Mouse (Mus musculus) stomach, postnatal 0 days (tissue): ENCODE data around the gene Nfe2l1. TPM values are rescaled to one million over a fixed set of nuclear protein-coding genes. Genes with fewer than 3 reads are reported as not detected.
A peak's percentile ranks its signal among the peaks of the same experiment; 100 is the strongest.

Experiments used
- ATAC-seq: fragments of 200-750 bp; cut with Nextera tagmentation; 2 replicates; pipeline ENCODE4 v1.8.0; 2017; ENCODE audit not compliant: low FRiP score, low TSS enrichment
- DNase-seq: peaks from one replicate; pipeline ENCODE4 v3.0.0-alpha.2; 2016; ENCODE audit warnings: low spot score
- H3K27ac ChIP-seq: fragments of 300-500 bp; sonication (generic); replicated peaks from 2 replicates; pipeline ENCODE4 v1.5.1; 2014; ENCODE audit warnings: mild to moderate bottlenecking, control low read depth
- H3K27me3 ChIP-seq: fragments of 300-500 bp; sonication (generic); 2 replicates; pipeline ENCODE4 v1.6.1; 2014; ENCODE audit warnings: low read length; ENCODE audit not compliant: control insufficient read depth, insufficient read depth
- H3K36me3 ChIP-seq: fragments of 300-500 bp; sonication (generic); 2 replicates; pipeline ENCODE4 v1.6.1; 2014; ENCODE audit warnings: low read length, mixed read lengths; ENCODE audit not compliant: control insufficient read depth, insufficient read depth
- H3K4me1 ChIP-seq: fragments of 300-500 bp; sonication (generic); replicated peaks from 2 replicates; pipeline ENCODE4 v1.6.1; 2014; ENCODE audit warnings: antibody characterized with exemption; ENCODE audit not compliant: control insufficient read depth, insufficient read depth
- H3K4me2 ChIP-seq: fragments of 300-500 bp; sonication (generic); replicated peaks from 2 replicates; pipeline ENCODE4 v1.6.1; 2014; ENCODE audit warnings: low read depth, mild to moderate bottlenecking, control low read depth, moderate library complexity
- H3K4me3 ChIP-seq: fragments of 300-500 bp; sonication (generic); 2 replicates; pipeline ENCODE4 v1.5.1; 2014; ENCODE audit warnings: low read depth, low read length, control low read depth
- H3K9ac ChIP-seq: fragments of 300-500 bp; sonication (generic); 2 replicates; pipeline ENCODE4 v1.6.1; 2014; ENCODE audit warnings: mild to moderate bottlenecking, low read length, control low read depth, mixed read lengths
- H3K9me3 ChIP-seq: fragments of 300-500 bp; sonication (generic); 2 replicates; pipeline ENCODE4 v1.6.1; 2016; ENCODE audit warnings: low read length; ENCODE audit not compliant: control insufficient read depth
- CTCF ChIP-seq: IDR thresholded peaks from 2 replicates; pipeline ENCODE4 v1.5.1; 2016; ENCODE audit warnings: antibody characterized with exemption, low read depth, mild to moderate bottlenecking, moderate library complexity
- EP300 ChIP-seq: optimal IDR thresholded peaks from 2 replicates; pipeline ENCODE3; 2016; ENCODE audit warnings: antibody characterized with exemption
- WGBS: fragments of 180-500 bp; shearing (Covaris S2); extraction: QIAGEN DNeasy Blood & Tissue Kit; methylation state at CpG from one replicate; pipeline ENCODE4 v1.1.7; 2014; 5-methylcytosine and 5-hydroxymethylcytosine counted together
- polyA plus RNA-seq: library from polyadenylated mRNA; unstranded; fragments of >200 nt; fragmentation: Nextera tagmentation; extraction: Ambion mirVana; gene quantifications from 2 replicates; pipeline ENCODE4 v1.2.1, GENCODE M21; 2015

Gene Nfe2l1
- polyA plus RNA-seq, 1 experiment from 2014 or later, result 35.6 TPM

DNA sequence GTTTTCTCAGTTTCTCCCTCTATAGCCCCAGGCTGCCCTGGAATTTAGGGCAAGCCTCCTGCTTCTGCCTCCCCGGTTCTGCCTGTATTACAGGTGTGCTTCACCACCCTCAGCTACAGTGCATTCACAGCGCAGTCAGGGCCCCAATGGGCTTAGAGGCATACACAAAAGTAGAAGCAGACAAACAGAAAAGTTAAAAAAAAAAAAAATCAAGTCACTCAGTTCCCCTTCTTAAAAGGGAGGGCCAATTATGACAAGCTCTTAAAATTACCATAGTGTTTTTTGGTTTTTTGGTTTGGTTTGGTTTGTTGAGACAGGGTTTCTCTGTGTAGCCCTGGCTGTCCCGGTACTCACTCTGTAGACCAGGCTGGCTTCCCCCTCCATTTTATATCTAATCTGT lies 2.8 kb upstream of the Nfe2l1 start:
- ATAC-seq (no peak), DNase-seq (no peak)
- no peaks in the 10 kb centered on the region for H3K9me3 ChIP-seq
- H3K4me3 ChIP-seq, result no peak overlapping the region
- no peaks in the 10 kb centered on the region for H3K36me3 ChIP-seq
- TF ChIP-seq CTCF (no peak), EP300 (no peak)
- H3K4me2 ChIP-seq, result no peak overlapping the region
- H3K4me1 ChIP-seq, result peaks cover 2% of the 10 kb centered on the region
- H3K27me3 ChIP-seq, result no peaks in the 10 kb centered on the region
- 86% methylated on average over 3 of the region's 3 CpGs for WGBS
- no peak overlapping the region for H3K27ac ChIP-seq
- H3K9ac ChIP-seq, result no peak overlapping the region

DNA sequence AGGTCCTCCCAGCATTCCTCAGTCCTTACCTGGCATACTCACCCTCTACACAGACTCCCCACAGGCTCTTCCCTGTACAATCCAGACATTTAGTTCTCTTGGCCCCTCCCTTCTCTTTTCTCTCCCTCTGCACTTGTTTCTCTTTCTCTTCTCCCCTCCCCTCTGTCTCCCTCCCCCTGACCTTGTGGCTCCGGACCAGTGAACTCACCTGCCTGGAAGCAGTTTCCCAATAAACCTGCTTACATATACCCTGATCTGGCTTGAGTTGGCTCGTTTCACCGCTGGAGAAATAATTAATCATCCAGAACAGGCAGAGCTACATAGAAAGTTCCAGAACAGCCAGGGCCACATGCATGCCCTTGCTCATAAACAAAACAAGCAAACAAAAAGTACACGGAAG lies 1.7 kb upstream of the Nfe2l1 start:
- ATAC-seq (no peak), DNase-seq (no peak)
- no peak overlapping the region for H3K4me3 ChIP-seq
- H3K36me3 ChIP-seq, result no peaks in the 10 kb centered on the region
- no peaks in the 10 kb centered on the region for H3K9me3 ChIP-seq
- no peak overlapping the region for H3K27ac ChIP-seq
- H3K4me1 ChIP-seq, result peaks cover 10% of the 10 kb centered on the region
- 54% methylated on average over 4 of the region's 4 CpGs for WGBS
- H3K4me2 ChIP-seq, result no peak overlapping the region
- TF ChIP-seq EP300 (no peak), CTCF (no peak)
- H3K27me3 ChIP-seq, result no peaks in the 10 kb centered on the region
- H3K9ac ChIP-seq, result no peak overlapping the region

DNA sequence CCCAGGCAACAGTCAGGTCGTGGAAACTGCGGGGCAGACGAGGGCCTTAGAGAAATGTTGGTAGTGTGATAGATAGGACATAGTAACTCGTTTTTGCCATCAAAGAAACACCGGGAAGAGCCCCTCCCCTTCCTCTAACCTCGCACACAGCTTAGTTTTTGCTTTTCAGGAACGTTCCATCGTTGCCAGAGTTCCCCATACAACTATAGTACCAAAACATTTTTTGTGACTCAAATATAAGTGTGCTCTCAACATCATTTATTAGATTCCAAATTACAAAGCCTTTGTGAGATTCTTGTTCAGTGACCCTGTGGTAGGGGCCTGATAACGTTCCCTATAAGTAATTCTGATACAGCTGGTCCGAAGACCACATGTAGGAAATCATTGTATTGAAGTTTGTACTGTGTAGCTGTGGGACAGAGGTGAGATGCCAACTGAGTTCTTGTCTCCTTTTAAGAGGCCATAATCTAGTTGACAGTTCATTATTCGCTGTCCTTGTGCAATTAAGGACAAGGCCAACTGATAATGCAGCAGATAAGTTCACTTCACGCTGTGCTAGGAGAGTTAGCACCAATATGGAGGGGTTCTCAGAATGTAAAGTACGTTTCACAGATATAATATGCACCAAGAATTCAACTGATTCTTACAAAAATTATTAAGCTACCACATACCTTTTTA lies 910 bp upstream of the Nfe2l1 start:
- Histone ChIP-seq H3K4me2 (peak overlapping the region; percentile 54), H3K9me3 (no peaks in the 10 kb centered on the region), H3K27me3 (no peaks in the 10 kb centered on the region), H3K9ac (peak overlapping the region; percentile 67), H3K36me3 (no peaks in the 10 kb centered on the region), H3K27ac (peak overlapping the region; percentile 94), H3K4me1 (peaks cover 10% of the 10 kb centered on the region), H3K4me3 (peak overlapping the region; percentile 59)
- no peak for TF ChIP-seq EP300
- DNase-seq, result no peak
- WGBS, result 20% methylated on average over 13 of the region's 13 CpGs
- ATAC-seq, result no peak

DNA sequence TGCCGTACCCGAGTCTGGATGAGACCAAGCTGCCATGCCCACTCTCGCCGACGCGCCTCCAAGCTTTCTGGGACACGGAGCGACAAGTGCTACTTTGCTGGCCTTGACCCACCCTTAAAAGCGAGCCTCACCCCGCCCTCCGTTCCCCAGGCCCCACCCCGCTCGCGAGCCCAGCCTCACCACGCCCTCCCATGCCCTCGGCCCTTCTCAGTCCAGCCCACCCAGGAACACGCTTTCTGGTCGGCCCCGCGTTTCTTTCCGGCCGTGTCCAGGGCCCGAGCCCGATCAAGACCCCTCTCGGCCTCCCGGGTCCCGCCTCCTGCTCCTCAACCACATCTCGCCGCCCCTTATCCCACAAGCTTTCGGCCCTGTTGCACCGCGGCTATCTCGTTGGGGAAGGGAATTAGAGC lies 360 bp downstream of the Nfe2l1 start:
- Histone ChIP-seq H3K4me3 (peak overlapping the region; percentile 59), H3K9me3 (no peaks in the 10 kb centered on the region), H3K4me1 (peaks cover 18% of the 10 kb centered on the region), H3K4me2 (peak overlapping the region; percentile 73), H3K9ac (peak overlapping the region; percentile 68), H3K27ac (peak overlapping the region; percentile 96), H3K27me3 (no peaks in the 10 kb centered on the region), H3K36me3 (no peaks in the 10 kb centered on the region)
- peak; percentile 74 for ATAC-seq
- under 1% methylated on average over 32 of the region's 33 CpGs for WGBS
- peak; percentile 95 for DNase-seq
- TF ChIP-seq EP300 (no peak), CTCF (no peak; the same call in 1 of the 2 replicates)

DNA sequence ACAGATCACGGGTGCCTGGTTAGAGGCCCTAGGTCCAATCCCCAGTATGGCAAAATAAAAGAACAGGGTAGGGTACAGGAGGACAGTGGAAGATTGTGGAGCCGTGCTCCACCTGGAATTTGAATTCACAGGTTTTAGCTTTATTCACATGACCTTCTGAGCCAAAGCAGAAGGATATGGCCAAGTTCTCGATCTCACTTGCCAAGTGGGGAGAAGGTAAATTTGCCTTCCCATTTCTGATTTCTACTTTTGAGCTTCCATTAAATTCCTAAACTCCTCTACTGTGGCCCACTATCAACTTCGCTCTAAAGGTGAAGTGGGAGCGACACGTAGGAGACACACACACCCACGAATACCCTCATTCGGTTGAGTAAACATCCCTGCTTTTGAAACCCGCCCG lies 887 bp downstream of the Nfe2l1 start:
- TF ChIP-seq CTCF (no peak; the same call in 1 of the 2 replicates), EP300 (no peak)
- Histone ChIP-seq H3K4me2 (peak overlapping the region; percentile 73), H3K36me3 (no peaks in the 10 kb centered on the region), H3K9me3 (no peaks in the 10 kb centered on the region), H3K4me1 (peaks cover 18% of the 10 kb centered on the region), H3K27me3 (no peaks in the 10 kb centered on the region), H3K4me3 (peak overlapping the region; percentile 59), H3K27ac (peak overlapping the region; percentile 96), H3K9ac (peak overlapping the region; percentile 68)
- ATAC-seq (no peak), DNase-seq (no peak)
- 6% methylated on average over 10 of the region's 10 CpGs for WGBS

DNA sequence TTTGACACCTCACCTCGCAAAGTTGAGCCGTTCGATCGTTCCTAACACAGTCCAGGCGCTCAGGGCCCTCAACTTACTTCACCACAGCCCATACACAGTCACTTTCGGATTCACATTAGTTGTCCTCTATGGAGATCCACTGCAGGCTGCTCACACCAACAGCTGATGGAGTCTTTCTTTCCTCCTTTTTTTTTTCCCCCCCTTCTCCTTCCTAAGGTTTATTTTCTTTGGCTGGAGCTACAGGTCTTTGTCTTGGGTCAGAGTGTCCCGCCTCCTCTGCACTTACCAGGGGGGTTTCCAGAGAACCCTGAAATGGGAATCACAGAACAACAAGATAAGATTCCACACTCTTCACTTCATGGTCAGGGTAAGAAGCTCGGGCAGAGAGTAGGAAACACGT lies 1.9 kb downstream of the Nfe2l1 start:
- no peak for TF ChIP-seq EP300
- TF ChIP-seq CTCF, result no peak
- no peak for DNase-seq
- Histone ChIP-seq H3K9ac (0 out of 2 replicates have a peak overlapping the region, but pooled peaks have one; percentile 31), H3K9me3 (no peaks in the 10 kb centered on the region), H3K36me3 (no peaks in the 10 kb centered on the region), H3K4me2 (peak overlapping the region; percentile 31; the same call in 1 of the 2 replicates), H3K4me3 (0 out of 2 replicates have a peak overlapping the region, but pooled peaks have one; percentile 8), H3K27ac (no peak overlapping the region), H3K4me1 (peaks cover 22% of the 10 kb centered on the region), H3K27me3 (no peaks in the 10 kb centered on the region)
- WGBS, result 59% methylated on average over 9 of the region's 9 CpGs
- no peak for ATAC-seq
